Mouse (Mus musculus) heart, adult 2 months (tissue): ENCODE measurements around the gene Znrf3. TPM values are rescaled to one million over a fixed set of nuclear protein-coding genes. Genes with fewer than 3 reads are reported as not detected.

Experiments used
- DNase-seq, 2 experiments: peaks; one replicate each; pipeline ENCODE4 v3.0.0; 2021
- H3K27ac ChIP-seq: fragments of 200-600 bp; 2 replicates; pipeline ENCODE4 v1.8.1; 2022
- H3K27me3 ChIP-seq: fragments of 200-500 bp; 2 replicates; pipeline ENCODE4 v1.6.1; 2012; ENCODE audit warnings: mild to moderate bottlenecking, low read length, inconsistent platforms, mixed read lengths; ENCODE audit not compliant: control insufficient read depth, insufficient read depth
- H3K36me3 ChIP-seq: fragments of 200-500 bp; 2 replicates; pipeline ENCODE4 v1.6.1; 2012; ENCODE audit warnings: low read length, inconsistent platforms; ENCODE audit not compliant: control insufficient read depth, insufficient read depth
- H3K4me1 ChIP-seq: fragments of 200-500 bp; 2 replicates; pipeline ENCODE4 v1.6.1; 2011; ENCODE audit warnings: low read length; ENCODE audit not compliant: control insufficient read depth, insufficient read depth
- H3K4me3 ChIP-seq: fragments of 200-600 bp; 2 replicates; pipeline ENCODE4 v1.8.1; 2022
- H3K79me2 ChIP-seq: fragments of 200-500 bp; replicated peaks from 2 replicates; pipeline ENCODE4 v1.6.1; 2012; ENCODE audit warnings: mild to moderate bottlenecking, inconsistent platforms, low read length, moderate library complexity, mixed read lengths; ENCODE audit not compliant: control insufficient read depth, insufficient read depth
- H3K9ac ChIP-seq: fragments of 200-500 bp; 2 replicates; pipeline ENCODE4 v1.6.1; 2012; ENCODE audit warnings: low read depth, mild to moderate bottlenecking, control low read depth, inconsistent platforms, low read length, mixed read lengths
- CTCF ChIP-seq: fragments of 200-600 bp; IDR thresholded peaks from 2 replicates; pipeline ENCODE4 v1.8.1; 2022; ENCODE audit warnings: antibody characterized with exemption, mild to moderate bottlenecking, moderate library complexity
- EP300 ChIP-seq: fragments of 200-500 bp; IDR thresholded peaks from 2 replicates; pipeline ENCODE4 v1.6.1; 2011; ENCODE audit warnings: low read depth, low read length, control low read depth; ENCODE audit not compliant: insufficient read depth
- POLR2A ChIP-seq: fragments of 200-500 bp; IDR thresholded peaks from 2 replicates; pipeline ENCODE4 v1.6.1; 2011; ENCODE audit warnings: mild to moderate bottlenecking, low read depth, low read length, control low read depth; ENCODE audit not compliant: insufficient read depth
- WGBS: fragments of 180-500 bp; shearing (Covaris S2); methylation state at CpG from one replicate; pipeline ENCODE4 v1.1.7; 2018; 5-methylcytosine and 5-hydroxymethylcytosine counted together
- intact Hi-C: fragments of 180-260 bp; cut with DNase I; formaldehyde crosslinking; loops from one replicate; pipeline ENCODE4 v1.15.1; 2025
- polyA plus RNA-seq: library from polyadenylated mRNA; depleted of rRNA; stranded (reverse); fragments of >200 nt; gene quantifications from 2 replicates; pipeline ENCODE4 v1.2.3, GENCODE M21; 2012
- total RNA-seq, 2 experiments: library from RNA; stranded (reverse); gene quantifications; 2 replicates each; pipeline ENCODE4 v1.2.3; 2021

The Znrf3 gene
- total and polyA plus RNA-seq, 3 experiments: 2.9 to 7.3 (median 7.3) TPM

DNA sequence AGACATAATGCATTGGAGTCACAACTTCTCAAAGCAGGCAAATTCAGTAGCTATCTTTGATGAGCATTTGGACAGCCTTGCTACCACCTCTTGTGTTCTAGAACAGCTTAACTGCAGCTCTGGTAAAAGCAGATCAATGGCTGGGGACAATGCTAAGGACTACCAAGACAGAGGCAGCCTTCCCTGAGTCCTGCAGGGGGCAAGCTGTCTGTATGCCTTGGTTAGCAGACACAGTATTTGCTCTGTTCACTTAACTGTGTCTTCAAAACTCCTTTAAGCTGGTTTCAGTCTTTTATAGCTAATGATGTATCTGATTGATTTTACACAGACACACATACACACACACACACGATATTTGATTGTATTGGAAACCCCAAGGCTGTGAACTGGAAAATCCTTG lies 117.0 kb downstream of the Znrf3 start:
- TF ChIP-seq CTCF (peak; percentile 19), EP300 (no peak)
- no peak for DNase-seq
- Histone ChIP-seq H3K27me3 (no peaks in the 10 kb centered on the region), H3K27ac (no peak overlapping the region), H3K9ac (no peak overlapping the region), H3K79me2 (no peaks in the 10 kb centered on the region; the same call in 1 of the 2 replicates), H3K4me3 (no peak overlapping the region), H3K4me1 (no peaks in the 10 kb centered on the region), H3K36me3 (no peaks in the 10 kb centered on the region)
- WGBS: 82% methylated on average over 1 of the region's 1 CpGs
- intact Hi-C loops: no loop called here

DNA sequence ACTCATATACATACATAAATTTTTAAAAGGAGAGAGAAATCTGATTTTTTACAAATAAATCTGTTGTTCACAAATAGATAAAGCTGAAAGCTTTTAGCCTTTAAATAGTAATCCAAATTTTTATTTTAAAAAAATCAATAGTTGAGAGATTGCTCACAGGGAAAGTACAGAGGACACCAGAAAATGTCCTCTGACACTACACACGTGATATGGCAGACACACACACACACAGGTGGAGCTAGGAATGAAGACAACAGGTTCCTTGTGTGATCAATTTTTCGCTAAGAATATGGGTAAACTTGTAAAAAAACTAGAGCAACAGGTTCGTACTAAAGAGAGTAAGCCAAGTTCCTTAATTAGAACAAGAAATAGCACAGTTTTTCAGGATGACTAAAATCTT lies 118.4 kb downstream of the Znrf3 start:
- no peak for DNase-seq

DNA sequence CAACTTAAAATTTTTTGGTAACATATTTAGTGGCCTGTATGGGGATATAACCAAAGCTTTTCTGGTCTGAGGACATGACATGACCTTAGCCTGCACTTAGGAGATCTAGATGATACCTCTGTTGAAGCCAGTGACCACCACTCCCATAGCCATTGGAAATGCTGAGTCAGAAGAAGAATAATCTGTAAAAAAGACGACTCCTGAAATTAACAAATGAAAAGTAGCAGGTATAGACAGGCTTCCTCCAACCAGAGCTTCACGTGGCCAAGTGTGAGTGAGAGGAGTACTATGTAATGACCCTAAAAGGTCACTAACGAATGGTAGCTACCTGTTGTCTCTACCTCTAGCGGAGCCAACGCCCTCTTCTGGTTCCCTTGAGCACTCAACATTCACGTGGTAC lies 119.4 kb downstream of the Znrf3 start:
- H3K27ac ChIP-seq: no peak overlapping the region
- H3K4me1 ChIP-seq: no peaks in the 10 kb centered on the region
- H3K36me3 ChIP-seq: no peaks in the 10 kb centered on the region
- H3K9ac ChIP-seq: no peak overlapping the region
- TF ChIP-seq CTCF: no peak
- H3K79me2 ChIP-seq: no peaks in the 10 kb centered on the region
- 93% methylated on average over 6 of the region's 6 CpGs for WGBS
- no peak for DNase-seq
- H3K4me3 ChIP-seq: no peak overlapping the region
- intact Hi-C loops: no loop called here
- no peaks in the 10 kb centered on the region for H3K27me3 ChIP-seq

More for the DNA sequence above, 118.4 kb downstream of the Znrf3 start:
- H3K79me2 ChIP-seq: no peaks in the 10 kb centered on the region
- no peak overlapping the region for H3K4me3 ChIP-seq
- H3K4me1 ChIP-seq: no peaks in the 10 kb centered on the region
- WGBS: 92% methylated on average over 3 of the region's 3 CpGs
- no peak overlapping the region for H3K27ac ChIP-seq
- no peak for TF ChIP-seq EP300
- no peak for TF ChIP-seq CTCF
- no peak for TF ChIP-seq POLR2A
- no peak overlapping the region for H3K9ac ChIP-seq
- intact Hi-C loops: no loop called here
- H3K27me3 ChIP-seq: no peaks in the 10 kb centered on the region
- H3K36me3 ChIP-seq: no peaks in the 10 kb centered on the region

- H3K9ac ChIP-seq: no peak overlapping the region
- H3K36me3 ChIP-seq: no peaks in the 10 kb centered on the region
- H3K4me3 ChIP-seq: no peak overlapping the region
- TF ChIP-seq CTCF (no peak), POLR2A (no peak), EP300 (no peak)
- H3K27me3 ChIP-seq: no peaks in the 10 kb centered on the region
- no peaks in the 10 kb centered on the region for H3K4me1 ChIP-seq
- intact Hi-C loops: no loop called here
- WGBS: 72% methylated on average over 2 of the region's 2 CpGs
- no peaks in the 10 kb centered on the region for H3K79me2 ChIP-seq
- H3K27ac ChIP-seq: no peak overlapping the region
- DNase-seq: no peak
Measured at GRCm38 (mm10) chr11:5324296-5324695, 120.4 kb downstream of the Znrf3 start.

DNA sequence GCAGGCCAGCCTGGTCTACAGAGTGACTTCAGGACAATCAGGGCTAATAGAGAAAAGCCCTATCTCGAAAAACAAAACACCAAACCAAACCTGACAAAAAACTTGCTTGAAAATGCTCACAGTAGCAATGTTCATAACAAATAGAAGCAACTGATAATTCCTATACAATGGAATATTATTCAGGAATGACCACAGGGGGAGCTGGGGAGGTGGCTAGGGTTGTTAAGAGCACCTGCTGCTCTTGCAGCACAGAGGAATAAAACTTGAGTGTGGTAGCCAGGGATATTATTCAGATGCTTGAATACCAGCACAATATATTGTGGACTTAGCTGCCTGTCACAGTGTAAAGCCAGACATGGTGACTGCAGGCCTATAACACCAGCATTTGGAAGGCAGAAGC lies 123.0 kb downstream of the Znrf3 start:
- intact Hi-C loops: no loop called here
- TF ChIP-seq POLR2A: no peak
- peak; percentile 23; the same call in 1 of the 2 replicates for TF ChIP-seq CTCF
- no peak for TF ChIP-seq EP300
- Histone ChIP-seq H3K4me1 (no peaks in the 10 kb centered on the region; the same call in none of the 2 replicates), H3K79me2 (no peaks in the 10 kb centered on the region), H3K4me3 (no peak overlapping the region), H3K9ac (no peak overlapping the region), H3K27me3 (no peaks in the 10 kb centered on the region), H3K27ac (no peak overlapping the region), H3K36me3 (no peaks in the 10 kb centered on the region)
- DNase-seq: no peak
- WGBS: 93% methylated on average over 1 of the region's 1 CpGs

DNA sequence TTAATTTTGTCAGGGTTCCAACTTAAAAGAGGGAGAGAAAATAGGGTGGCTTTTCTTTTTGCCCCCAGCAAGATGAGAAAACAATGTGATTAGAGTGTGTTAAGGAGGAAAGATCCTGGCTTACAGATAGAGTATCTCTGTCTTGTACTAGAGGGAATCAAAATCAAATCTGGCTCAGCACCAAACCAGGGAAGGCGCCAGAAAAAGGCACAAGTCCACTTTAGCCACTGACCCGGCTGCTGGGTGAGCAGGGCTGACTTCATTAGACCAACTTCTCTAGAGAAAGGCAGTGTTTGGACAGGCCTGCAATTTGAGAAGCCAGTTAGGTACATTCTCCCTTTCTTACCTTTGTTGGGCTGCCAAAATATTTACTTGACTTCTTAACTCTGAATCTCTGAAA lies 125.7 kb downstream of the Znrf3 start:
- no peak overlapping the region for H3K9ac ChIP-seq
- H3K27ac ChIP-seq: no peak overlapping the region
- H3K4me1 ChIP-seq: peaks cover 2% of the 10 kb centered on the region
- H3K27me3 ChIP-seq: no peaks in the 10 kb centered on the region
- H3K79me2 ChIP-seq: no peaks in the 10 kb centered on the region
- intact Hi-C loops: no loop called here
- TF ChIP-seq POLR2A (no peak), CTCF (no peak), EP300 (no peak)
- peak in 1 of 2 experiments; percentile 24 for DNase-seq
- 34% methylated on average over 2 of the region's 2 CpGs for WGBS
- no peaks in the 10 kb centered on the region for H3K36me3 ChIP-seq
- H3K4me3 ChIP-seq: no peak overlapping the region
